Mouse (Mus musculus): Measurements from ENCODE around the gene Gm42372.
A peak's percentile ranks its signal among the peaks of the same experiment; 100 is the strongest.

Gm42372 gene

DNA sequence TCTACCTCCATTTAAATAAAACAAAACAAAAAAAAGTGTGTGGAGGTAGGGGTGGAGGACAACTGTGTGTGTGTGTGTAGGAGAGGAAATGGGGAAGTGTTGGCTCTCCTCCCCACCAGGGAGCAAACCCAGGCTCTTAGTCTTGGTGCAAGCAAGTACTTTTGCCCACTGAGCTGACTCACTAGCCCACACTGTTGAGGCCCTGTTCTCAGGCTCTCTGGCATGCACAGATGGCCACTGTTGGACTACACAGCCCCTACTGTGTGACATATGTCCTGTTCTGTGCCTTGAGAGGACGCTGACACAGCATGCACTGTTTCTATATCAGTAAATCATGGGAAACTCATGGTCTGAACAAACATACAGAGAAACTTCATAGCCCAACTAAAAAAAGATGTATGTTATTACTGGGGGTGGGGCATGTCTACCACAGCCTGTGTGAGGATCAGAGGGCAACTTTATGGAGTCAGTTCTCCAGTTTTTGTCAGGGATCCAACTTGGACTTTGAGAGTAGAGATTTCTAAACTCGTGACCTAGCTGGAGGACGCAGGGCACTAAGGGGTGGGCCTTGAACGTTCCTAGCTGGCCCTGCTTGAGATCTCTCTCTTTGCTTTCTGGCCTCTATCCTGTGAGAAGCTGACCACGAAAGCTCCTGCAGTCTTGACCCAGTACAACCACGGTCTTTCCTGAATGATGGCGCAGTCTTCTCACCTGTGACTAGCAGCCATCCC lies 20.5 kb downstream of the Gm42372 start:
- no peak for DNase-seq (ENCODE audit: low spot score in 2 of 2)

DNA sequence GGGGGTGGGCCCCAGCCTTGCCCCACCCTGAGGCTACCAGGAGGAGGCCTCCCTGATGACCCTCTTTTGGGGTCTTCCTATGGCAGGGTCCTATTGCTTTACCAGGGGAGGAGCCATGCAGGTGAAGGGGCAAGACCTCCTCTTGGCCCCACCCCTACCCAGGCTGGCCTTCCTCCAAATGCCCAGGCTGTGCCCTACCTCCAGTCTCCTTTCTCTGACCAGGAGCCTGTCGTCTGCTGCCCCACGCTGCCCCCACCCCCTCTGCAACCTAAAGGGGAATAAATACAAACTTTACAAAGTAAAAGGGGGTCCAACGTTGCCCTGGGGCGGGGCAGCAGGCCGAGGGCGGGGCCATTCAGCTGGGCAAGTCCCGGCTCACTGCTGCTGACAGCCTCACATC lies 21.8 kb downstream of the Gm42372 start:
- no peak for DNase-seq (ENCODE audit: low spot score in 2 of 2)

DNA sequence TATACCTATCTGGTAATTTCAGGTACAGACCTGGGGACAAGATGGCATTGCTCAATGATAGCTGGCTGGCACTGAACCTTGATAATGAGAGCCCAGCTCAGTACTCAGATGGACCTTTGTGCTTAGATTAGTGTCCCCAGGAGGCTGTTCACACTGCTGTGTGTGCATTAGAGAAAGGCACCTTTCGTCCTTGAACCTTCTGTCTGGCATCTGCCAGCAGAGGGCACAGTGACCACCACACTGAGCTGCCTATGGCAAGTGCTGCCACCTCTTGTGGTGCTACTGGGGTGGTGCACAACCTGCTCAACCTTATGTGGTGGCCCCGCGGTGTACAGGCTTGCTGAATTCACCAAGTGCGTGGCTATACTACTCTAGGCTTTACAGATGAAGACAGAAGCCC lies 24.4 kb downstream of the Gm42372 start:
- DNase-seq (ENCODE audit: low spot score in 2 of 2) = no peak

DNA sequence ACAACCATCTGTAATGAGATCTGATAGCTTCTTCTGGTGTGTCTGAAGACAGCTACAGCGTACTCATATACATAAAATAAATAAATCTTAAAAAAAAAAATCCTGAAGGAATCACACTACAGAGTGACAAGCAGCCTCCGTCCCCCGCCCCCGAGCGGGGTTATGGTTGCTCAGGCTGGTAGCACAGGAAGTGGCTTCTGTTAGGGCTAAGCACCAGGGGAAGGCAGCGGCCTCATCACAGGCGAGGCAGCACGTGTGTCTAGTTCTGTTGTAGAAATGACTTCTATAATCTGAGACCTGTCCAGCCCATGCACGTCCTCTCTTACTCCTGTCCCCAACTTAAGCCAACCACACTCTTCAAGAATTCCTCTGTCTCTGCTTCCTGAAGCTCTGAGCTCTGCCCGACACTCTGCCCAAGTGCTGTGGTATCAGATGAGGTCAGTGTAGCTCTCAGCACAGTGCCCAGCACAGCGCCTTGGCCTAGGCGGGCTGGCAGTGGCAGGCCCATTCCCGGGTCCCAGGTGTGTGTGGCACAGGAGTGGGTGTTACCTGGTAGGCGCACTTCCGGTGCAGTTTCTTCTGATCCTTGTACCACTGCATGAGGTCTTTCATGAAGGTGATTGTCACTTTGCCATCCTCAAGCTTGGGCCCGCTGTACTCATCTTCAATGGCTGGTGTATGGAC lies 26.6 kb downstream of the Gm42372 start:
- no peak for DNase-seq (ENCODE audit: low spot score in 2 of 2)

DNA sequence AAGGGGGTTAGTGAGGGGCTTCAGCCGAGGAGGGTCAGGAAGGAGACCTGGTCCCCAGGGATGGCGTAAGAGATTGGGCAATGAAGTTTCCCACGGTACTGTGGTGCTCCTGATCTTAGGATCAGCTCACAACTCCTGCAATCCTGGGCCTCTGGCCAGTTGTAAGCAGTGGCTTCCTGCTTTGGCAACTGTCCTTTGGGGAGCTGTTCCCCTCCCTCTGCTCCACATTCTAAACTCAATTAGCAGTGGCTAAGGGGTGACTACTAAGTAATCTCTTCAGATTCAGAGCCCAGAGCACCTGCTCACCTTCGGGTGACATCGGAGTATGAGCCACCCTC lies 27.1 kb downstream of the Gm42372 start:
- DNase-seq (ENCODE audit: low spot score in 2 of 2) = no peak

DNA sequence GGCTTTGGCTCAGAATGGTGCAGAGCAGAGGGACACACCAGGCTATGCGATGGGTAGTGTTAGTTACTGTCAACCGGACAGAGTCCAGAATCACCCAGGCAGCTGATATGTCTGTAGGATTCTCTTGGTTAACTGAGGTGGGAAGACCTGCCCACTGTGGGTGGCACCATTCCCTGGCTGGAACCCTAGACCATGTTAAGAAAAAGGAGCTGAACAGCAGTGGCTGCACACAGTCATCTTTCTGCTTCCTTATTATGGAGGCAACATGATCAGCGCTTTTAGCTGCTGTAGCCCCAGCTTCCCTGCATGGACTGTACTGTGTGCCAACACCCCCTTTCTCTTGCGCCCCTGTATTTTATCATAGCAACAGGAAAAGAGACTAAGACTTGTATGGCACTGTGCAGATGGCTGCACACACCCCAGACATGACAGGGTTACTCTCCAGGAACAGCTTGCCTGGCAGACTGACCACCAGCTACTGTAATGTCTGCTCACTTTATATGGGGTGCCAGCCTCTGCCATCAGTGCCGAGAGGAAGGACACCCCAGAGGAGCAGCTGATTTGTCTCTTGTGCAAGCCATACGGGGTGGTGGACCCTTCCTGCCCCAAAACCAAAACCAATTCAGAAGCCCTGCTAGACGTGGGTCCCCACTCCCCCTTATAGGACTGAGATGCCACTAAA lies 29.2 kb downstream of the Gm42372 start:
- DNase-seq (ENCODE audit: low spot score in 2 of 2) = no peak

DNA sequence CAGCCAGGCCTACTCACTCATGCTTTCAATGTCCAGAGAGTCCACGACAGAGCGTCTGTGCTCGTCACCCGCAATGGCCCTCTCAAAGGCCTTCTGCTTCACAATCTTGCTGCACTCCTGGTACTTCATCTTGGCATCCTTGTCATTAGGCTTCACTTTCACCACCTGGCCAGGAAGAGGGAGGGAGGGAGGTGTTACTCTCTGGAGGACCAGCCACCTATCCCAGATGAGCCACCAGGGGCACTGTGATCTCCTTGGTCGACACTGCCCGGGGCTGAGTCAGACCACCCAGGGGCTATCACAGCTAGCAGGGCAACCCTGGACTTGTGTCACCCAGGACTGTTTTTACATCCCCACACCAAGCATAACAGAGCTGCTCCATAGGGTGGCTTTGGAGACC lies 32.5 kb downstream of the Gm42372 start:
- no peak for DNase-seq (ENCODE audit: low spot score in 2 of 2)

DNA sequence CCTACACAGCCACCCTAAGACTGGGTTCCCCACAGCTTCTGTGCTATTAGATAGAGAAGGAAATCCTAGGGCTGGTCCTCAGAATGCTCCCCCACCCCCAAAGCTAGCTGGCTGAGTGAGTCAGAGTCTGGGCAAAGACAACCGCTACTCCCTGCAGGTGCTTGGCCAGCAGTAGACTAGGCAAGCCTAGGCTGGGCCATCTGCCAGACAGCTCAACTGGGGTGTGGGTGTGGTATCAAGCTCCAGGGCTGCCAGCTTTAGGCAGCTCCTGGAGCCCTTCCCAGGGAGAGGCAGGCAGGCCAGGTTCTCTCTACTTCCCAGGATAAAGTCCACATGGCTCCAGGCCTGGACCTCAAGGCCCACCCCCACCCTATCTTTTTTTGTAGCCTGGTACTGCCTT lies 34.1 kb downstream of the Gm42372 start:
- DNase-seq (ENCODE audit: low spot score in 2 of 2) = peak; percentile 95 to 97

DNA sequence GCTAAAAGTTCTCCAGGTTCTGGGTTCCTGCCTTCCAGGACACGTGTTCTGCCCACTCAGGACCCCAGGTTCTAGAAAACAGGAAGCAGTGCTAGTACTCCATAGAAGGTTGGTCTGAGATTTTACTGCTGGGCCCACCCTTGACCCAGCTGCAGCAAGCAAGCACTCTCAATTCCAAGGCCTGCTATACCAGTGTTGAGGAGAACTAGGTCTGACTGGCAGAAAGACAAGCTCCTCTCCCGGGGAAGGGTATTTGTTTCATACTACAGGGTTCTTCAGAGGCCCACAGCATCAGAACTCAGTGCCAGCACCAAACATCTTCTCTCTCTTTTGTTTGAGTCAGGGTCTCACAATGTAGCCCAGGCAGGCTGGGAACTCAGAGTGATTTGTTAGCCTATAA lies 35.0 kb downstream of the Gm42372 start:
- no peak for DNase-seq (ENCODE audit: low spot score in 2 of 2)

DNA sequence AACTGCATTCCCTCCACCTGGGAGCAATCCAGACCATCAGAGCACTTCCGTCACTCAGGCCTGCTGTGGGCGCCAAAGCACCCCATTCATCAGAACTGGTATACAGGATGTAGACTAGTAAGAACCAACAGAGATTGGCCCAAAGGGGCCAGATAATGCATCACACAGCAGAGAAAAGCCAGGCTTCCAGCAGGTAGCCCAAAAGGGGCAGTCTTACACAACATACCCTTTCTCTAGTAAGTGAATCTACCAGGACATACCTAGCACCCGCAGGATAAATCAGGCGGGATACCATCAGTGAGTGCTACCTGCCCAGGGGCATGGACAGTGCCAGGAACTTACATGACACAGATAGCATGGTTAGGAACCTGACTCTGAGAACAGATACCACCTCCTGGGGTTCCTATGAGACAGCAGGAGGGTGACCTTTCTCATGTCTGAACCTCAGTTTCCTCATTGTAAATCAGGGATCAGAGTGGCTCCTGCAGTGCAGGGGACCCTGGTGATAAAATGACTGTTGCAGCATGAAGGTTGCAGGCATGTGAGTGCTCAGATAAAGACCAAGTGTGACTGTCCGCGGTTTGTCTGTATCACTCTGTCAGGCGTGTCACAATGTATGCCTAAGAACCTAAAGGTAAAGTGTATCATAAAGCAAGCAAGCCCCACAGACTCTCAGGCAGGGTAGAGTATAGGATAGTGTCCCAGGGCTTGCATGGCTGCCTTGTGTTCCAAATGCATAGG lies 36.7 kb downstream of the Gm42372 start:
- DNase-seq (ENCODE audit: low spot score in 2 of 2) = no peak

DNA sequence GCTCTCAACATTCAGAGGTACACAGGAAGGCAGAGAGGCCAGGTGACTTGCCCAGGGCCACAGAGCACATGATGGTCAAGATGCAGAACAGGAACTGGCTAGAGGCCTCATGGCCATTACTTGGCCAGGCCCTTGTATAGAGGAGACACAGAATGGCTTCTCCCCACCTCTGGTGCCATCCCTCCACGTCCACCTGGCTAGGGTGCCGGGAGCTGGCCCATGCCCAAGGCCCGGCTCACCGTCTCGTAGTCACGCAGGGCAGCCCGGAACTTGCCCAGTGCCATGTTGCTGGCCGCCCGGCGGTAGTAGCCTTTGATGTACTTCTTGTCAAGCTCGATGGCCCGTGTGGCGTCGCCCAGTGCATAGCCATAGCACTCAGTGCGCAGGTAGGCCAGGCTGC lies 39.3 kb downstream of the Gm42372 start:
- no peak for DNase-seq (ENCODE audit: low spot score in 2 of 2)

DNA sequence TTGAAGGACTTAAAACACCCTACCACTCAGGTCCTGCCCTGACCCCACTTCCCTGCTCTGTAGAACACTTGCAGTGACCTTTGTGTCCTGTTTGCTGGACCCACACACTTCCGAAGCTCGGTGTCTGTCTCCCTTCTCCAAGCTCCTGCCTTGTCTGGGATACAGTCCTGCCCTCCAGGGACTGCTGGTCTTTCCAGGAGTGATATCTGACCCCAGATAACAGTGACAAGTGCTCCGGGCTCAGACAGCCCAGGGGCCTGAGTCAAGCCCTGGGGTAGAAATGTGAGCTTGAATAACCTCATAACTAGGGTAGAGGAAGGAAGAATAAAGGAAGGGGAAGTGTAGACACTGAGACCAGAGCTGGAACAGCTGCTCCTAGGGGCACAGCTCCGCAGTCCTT lies 40.8 kb downstream of the Gm42372 start:
- no peak for DNase-seq (ENCODE audit: low spot score in 2 of 2)

DNA sequence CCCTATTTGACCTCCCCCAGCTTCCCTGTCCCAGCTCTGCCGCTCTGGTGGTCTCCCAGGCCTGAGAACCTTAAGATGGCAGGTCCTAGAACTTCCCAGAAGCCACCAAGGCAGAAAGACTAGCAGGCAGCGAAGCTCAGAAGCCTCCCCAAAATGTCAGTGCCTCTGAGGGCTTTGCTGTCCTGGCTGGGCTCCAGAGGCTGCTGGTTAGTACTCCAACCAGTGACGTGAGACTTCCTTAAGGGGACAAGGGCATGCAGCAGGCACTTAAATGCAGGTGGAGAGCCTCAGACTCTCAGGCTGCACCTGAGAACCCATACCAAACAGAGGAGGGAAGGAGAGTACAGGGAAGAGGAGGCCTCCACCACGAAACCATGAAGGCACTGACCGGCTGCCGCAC lies 41.3 kb downstream of the Gm42372 start:
- no peak for DNase-seq (ENCODE audit: low spot score in 2 of 2)

DNA sequence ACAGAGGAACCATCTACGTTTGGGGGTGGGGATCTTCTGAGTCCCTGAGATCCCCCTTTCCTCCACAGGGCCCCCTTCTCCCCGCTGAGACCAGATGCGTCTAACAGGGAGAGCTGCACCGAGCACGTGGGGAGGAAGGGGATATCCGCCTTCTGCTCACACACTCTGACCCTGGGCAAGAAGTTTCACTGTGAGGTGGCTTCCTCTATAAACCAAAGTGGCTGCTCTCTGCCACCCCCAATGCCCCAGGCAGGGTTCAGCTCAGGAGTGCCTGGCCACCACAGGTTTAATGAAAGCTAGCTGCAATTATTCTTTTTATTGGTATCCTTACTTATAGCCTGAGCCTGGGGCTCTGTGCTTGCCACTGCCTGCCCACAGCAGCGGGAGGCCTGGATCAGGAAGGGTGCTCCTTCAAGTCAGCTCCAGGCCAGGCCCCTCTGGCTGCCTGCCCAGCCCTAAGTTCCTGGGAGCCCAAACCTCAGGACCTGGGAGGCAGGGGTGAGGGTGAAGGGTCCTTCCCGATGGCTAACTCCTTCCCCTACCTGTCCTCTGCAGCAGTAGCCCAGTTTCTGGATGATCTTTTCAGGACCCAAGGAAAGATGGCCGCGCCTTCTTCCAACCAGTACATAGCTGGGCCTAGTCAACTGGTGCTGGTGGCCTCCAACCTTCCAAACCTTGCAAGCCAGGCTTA lies 42.1 kb downstream of the Gm42372 start:
- DNase-seq (ENCODE audit: low spot score in 2 of 2) = no peak

DNA sequence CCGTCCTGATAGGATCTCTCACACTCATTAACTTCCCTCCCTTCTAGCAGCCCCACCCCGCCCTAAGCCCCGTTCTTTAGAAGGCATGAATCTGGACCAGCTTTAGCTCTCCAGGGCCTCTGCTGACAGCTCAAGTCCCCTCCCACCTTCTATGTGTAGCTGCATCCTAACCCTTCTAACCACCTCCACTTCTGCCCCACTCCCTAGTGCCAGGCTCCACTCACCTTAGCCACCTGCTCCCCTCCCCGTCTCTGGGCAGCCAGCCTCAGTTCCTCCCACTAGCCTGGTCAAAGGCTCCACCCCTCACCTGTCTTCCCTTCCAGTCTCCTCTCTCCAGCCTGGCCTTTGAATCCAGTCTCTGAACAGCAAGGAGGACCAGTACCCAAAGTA lies 42.6 kb downstream of the Gm42372 start:
- DNase-seq (ENCODE audit: low spot score in 2 of 2) = no peak

DNA sequence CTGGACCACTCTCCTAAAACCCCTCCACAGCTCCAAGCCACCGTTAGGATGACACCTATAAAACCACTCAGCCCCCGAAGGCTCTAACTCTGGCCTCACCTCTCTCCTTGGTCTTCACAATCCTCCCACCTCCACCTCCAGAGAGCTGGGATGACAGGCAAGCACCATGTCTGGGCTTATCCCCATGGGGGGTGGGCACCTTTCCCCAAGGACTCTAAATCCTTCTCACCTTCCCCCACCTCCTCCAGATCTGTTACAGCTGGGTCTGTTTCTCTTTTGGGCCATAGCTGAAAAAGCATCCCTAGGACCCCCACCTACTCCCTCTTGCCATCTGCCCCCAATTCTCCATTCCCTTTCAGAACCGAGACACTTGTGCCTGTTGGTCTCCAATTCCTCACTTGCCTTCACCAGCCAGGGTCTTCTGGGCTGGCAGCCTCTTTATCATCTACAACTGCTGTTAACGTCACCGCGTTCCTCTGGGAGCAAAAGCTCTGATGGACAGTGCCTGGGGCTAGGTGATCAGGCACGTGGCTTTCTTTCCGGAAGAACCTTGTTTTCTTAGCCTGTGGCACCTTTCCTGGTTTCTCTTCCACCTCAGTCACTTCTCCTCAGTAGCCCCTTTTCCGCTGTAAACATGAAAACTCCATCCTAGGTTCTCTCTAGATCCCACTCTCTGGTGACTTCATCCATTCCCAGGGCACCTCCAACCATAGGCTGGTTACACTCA lies 43.2 kb downstream of the Gm42372 start:
- DNase-seq (ENCODE audit: low spot score in 2 of 2) = no peak

DNA sequence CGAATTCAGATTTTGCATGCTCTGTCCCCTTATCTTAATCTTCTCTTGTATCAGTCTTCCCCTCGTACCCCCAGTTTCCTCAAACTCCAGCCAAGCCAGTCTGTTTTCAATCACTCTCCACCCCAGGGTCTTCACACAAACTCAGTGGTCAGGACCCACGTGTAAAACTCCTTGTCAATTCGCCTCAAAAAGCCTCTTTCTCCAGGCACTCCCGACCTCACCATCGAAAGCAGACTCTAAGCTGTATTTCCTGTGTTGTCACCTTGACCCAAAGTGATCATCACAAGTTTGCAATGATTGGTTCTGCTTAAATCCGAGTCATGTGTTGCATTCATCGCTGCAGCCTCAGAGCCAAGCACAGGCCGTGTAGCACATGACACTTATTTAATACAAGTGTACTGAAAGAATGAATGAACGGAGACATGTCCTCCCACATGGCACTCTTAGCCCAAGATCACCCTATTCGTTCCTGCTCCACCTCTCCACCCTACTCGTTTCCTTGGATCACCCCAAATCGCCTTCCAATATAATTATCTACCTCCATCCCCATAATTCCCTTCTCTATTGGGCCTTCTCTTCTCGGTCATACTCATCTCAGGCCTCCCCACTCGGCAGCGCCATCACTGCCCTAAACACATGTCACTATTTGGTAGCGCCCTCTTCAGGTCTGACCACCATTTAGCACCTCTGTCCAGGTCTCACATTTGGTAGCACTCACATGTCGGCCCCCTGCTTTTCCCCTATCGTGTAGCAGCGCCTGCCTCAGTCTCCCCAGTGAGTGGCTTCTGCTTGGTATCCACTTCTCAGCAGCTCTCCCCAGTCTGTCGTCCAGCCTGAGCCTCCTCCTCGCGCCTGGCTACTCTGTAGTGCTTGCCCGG lies 44.1 kb downstream of the Gm42372 start:
- peak; percentile 66 to 75 for DNase-seq (ENCODE audit: low spot score in 2 of 2)

DNA sequence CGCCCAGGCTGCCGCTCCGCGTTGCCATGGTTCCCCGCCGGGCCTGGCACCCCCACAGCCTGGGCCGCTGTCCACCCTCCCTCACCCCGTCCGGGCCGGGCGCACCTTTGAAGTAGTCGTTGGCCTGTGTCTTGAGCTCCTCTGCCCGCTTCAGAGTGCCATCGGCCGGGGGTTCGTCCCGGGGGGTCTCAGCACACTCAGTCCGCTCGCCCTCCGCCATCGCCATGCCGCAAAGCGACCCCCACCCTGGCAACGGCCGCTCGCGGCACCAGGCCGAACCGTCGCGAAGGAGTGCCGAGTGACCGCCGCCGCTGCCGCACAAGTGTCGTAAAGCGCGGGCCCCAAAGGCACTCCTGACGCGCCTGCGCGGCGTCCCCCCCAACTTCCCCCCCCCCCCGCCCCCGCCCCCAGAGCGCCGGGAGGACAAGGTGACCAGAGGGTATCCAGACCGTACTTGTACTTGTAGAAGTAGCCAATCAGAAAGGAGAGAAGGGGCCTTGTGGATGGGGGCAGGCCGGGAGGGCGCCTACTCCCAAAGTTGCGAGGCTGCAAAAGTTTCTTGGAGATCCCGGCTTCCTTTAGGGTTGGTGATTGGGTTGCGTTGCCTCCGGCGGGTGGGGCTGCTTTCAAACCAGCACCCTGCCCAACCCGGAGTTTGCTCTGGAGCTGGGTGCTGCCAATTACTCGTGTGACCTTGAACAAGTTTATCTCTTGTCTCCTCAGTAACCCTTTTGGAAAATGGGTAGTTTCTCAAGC lies 44.9 kb downstream of the Gm42372 start, which contains the start of gene Ppp5c:
Ppp5c (minus strand) TSS at position 337 of the 756 bp plus-strand sequence.
- DNase-seq (ENCODE audit: low spot score in 2 of 2) = peak; percentile 82 to 87

DNA sequence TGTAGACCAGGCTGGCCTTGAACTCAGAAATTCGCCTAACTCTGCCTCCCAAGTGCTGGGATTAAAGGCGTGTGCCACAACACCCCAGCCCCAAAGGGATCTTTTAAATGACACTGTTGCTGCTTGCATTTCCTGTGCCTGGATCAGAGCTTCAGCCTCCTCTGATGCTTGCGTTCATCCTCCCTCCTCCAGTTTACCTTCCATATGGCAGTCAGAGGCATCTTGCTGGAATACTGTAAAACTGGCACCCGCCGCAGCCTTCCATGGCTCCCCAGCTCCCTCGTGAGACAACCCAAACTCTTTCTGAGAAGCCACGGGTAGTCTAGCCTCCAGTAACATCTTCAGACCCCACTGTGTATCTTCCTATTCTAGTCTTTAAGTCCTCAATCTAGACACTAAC lies 46.0 kb downstream of the Gm42372 start:
- peak; percentile 59 for DNase-seq (ENCODE audit: low spot score in 2 of 2)
